Mouse (Mus musculus) kidney, postnatal 0 days (tissue): ENCODE data around the gene Pimreg. TPM values are rescaled to one million over a fixed set of nuclear protein-coding genes. Genes with fewer than 3 reads are reported as not detected.
A peak's percentile ranks its signal among the peaks of the same experiment; 100 is the strongest.

Experiments
- ATAC-seq: fragments of 200-750 bp; cut with Nextera tagmentation; replicated peaks from 2 replicates; pipeline ENCODE4 v1.8.0; 2017; ENCODE audit warnings: low read depth, moderate number of reproducible peaks, moderate TSS enrichment, moderate library complexity; ENCODE audit not compliant: low FRiP score
- DNase-seq: peaks from one replicate; pipeline ENCODE4 v3.0.0-alpha.2; 2016; ENCODE audit warnings: low spot score
- H3K27ac ChIP-seq: fragments of 300-500 bp; sonication (generic); 2 replicates; pipeline ENCODE4 v1.5.1; 2014; ENCODE audit warnings: mild to moderate bottlenecking
- H3K27me3 ChIP-seq: fragments of 300-500 bp; sonication (generic); 2 replicates; pipeline ENCODE4 v1.6.1; 2014; ENCODE audit warnings: low read length, mixed read lengths; ENCODE audit not compliant: insufficient read depth
- H3K36me3 ChIP-seq: fragments of 300-500 bp; sonication (generic); 2 replicates; pipeline ENCODE4 v1.6.1; 2014; ENCODE audit warnings: low read length, mixed read lengths; ENCODE audit not compliant: insufficient read depth
- H3K4me1 ChIP-seq: fragments of 300-500 bp; sonication (generic); replicated peaks from 2 replicates; pipeline ENCODE4 v1.6.1; 2014; ENCODE audit warnings: antibody characterized with exemption, low read length, mixed read lengths; ENCODE audit not compliant: insufficient read depth
- H3K4me2 ChIP-seq: fragments of 300-500 bp; sonication (generic); 2 replicates; pipeline ENCODE4 v1.6.1; 2014; ENCODE audit warnings: mild to moderate bottlenecking, low read length, moderate library complexity, mixed read lengths
- H3K4me3 ChIP-seq: fragments of 300-500 bp; sonication (generic); replicated peaks from 2 replicates; pipeline ENCODE4 v1.5.1; 2014; ENCODE audit warnings: low read depth, low read length
- H3K9ac ChIP-seq: fragments of 300-500 bp; sonication (generic); 2 replicates; pipeline ENCODE4 v1.6.1; 2014; ENCODE audit warnings: low read depth, low read length
- H3K9me3 ChIP-seq: fragments of 300-500 bp; sonication (generic); replicated peaks from 2 replicates; pipeline ENCODE4 v1.6.1; 2016; ENCODE audit warnings: low read length, inconsistent platforms, mixed read lengths
- CTCF ChIP-seq: IDR thresholded peaks from 2 replicates; pipeline ENCODE4 v1.5.1; 2016; ENCODE audit warnings: antibody characterized with exemption, low read depth, mild to moderate bottlenecking, moderate library complexity
- WGBS: fragments of 180-500 bp; shearing (Covaris S2); extraction: QIAGEN DNeasy Blood & Tissue Kit; methylation state at CpG from one replicate; pipeline ENCODE4 v1.1.7; 2014; 5-methylcytosine and 5-hydroxymethylcytosine counted together
- polyA plus RNA-seq: library from polyadenylated mRNA; unstranded; fragments of >200 nt; fragmentation: Nextera tagmentation; extraction: Ambion mirVana; gene quantifications from 2 replicates; pipeline ENCODE4 v1.2.1, GENCODE M21; 2015

The Pimreg gene
- polyA plus RNA-seq, 1 experiment from 2014 or later, result 58.1 TPM

DNA sequence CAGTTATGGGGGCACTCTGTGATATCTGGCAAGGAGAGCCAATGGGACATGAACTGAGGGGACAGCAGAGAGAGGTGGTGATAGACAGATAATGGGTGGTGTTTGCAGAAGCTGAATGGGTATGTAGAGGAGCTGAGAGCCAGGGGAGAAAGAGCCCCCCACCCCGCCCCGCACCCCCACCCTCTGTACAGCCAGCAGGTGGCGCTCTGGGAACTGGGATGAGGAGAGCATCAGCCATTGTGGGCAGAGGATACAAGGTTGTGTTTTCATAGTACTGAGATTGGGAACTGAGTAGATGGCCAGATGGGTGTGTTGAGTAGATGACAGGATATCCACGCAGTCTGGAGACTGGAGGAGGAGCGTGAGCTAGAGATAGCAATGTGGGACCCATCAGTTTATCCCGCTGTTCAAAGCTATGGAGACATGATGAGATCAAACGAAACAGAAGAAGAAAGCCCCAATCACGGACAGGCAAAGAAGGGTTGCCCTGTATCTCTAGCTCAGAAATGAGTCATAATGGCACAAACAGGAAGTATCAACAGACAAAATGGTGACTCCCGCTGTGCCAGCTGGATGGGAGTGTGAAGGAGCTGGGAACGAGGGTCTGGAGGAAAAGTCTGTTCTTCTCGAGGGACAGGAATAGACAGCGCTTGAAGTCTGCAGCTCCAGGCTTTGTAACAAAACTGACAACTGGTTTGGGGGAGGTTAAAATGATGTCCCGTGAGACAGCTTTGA lies 25.1 kb upstream of the Pimreg start:
- H3K4me3 ChIP-seq, result no peak overlapping the region
- TF ChIP-seq CTCF, result no peak
- no peaks in the 10 kb centered on the region for H3K9me3 ChIP-seq
- H3K36me3 ChIP-seq, result no peaks in the 10 kb centered on the region
- DNase-seq (no peak), ATAC-seq (no peak)
- no peak overlapping the region for H3K4me2 ChIP-seq
- H3K9ac ChIP-seq, result no peak overlapping the region
- H3K27me3 ChIP-seq, result no peaks in the 10 kb centered on the region
- WGBS, result 82% methylated on average over 13 of the region's 13 CpGs
- no peaks in the 10 kb centered on the region for H3K4me1 ChIP-seq
- H3K27ac ChIP-seq, result no peak overlapping the region

DNA sequence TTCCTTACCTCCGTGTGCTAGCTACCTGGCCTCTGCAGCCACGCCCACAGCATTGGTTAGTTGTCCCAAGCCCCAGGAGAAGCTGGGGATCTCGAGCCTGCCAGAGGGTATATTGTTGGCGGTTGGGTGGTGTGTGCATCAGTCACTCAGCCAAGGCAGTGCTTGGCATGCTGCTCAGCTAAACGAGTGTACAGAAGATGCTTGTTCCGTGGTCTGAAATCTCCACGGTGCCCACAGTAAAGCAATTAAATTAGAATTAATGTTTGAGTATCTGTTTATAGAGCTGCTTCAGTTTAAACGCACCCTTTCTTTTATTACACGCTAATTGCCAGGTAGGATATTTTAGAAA lies 24.6 kb upstream of the Pimreg start:
- Histone ChIP-seq H3K4me3 (no peak overlapping the region), H3K9me3 (no peaks in the 10 kb centered on the region), H3K36me3 (no peaks in the 10 kb centered on the region), H3K27ac (no peak overlapping the region), H3K4me2 (no peak overlapping the region), H3K9ac (no peak overlapping the region), H3K27me3 (no peaks in the 10 kb centered on the region), H3K4me1 (no peaks in the 10 kb centered on the region)
- ATAC-seq, result no peak
- TF ChIP-seq CTCF, result no peak
- no peak for DNase-seq
- WGBS, result 76% methylated on average over 9 of the region's 9 CpGs

DNA sequence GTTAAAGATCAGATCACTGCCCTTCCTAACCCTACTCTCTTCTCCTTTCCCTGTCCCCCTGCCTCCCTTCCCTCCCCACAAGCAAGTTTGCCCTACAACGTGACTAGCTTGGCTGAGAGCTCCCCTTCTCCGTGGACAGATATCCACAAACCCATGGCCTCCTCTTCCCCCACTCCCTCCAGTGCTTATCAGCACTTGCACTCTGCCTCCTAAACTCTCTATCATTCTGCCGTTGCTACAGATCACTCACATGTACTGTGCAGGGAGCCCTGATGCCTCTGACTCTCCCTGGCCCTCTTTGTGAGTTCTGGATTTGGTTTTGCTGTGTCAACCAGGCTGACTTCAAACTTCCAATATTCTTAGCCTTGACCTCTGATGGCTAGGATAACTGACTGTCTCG lies 20.8 kb upstream of the Pimreg start:
- Histone ChIP-seq H3K9ac (no peak overlapping the region), H3K36me3 (no peaks in the 10 kb centered on the region), H3K4me2 (no peak overlapping the region), H3K27me3 (no peaks in the 10 kb centered on the region), H3K4me3 (no peak overlapping the region), H3K9me3 (no peaks in the 10 kb centered on the region), H3K4me1 (no peaks in the 10 kb centered on the region), H3K27ac (no peak overlapping the region)
- ATAC-seq (no peak), DNase-seq (no peak)
- no peak for TF ChIP-seq CTCF
- 65% methylated on average over 4 of the region's 4 CpGs for WGBS

DNA sequence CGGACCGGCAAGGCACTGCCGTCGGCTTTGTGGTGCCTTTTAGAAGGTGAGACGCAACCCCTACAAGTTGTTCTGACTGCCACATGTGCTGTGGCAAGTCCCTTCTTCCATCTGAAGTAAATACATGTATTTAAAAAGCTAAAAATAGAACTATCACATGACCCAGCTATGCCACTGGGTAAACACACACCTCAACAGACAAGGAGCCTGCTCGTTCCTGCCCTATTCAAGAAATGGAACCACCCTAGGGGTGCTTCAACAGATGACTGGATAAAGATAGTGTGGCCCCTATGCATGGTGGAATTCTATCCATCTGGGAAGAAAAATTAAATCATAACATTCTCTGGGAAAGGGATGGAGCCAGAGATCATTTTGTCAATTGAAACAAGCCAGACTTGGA lies 19.0 kb upstream of the Pimreg start:
- ATAC-seq, result no peak
- no peak for TF ChIP-seq CTCF

DNA sequence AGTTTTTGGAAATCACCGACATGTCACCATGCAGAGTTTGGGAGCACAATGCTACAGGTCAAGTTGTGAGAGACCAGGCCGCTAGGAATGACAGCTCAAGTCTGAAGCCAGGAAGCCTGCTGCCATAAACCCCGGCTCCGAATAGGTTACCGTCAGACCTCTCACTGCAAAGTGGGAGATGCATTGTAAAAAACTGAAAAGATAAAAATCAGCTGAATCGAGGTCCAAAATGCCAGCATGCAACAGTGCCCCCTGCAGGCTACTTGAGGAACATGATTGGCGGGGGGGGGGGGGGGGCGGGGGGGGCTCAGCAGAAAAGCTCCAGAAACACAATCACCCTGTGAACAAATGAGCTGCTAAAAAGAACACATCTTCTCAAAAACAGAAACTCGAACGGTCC lies 18.3 kb upstream of the Pimreg start:
- DNase-seq (peak; percentile 45), ATAC-seq (no peak)
- H3K4me3 ChIP-seq, result no peak overlapping the region
- peak; percentile 64 for TF ChIP-seq CTCF
- no peak overlapping the region for H3K4me2 ChIP-seq
- H3K9ac ChIP-seq, result no peak overlapping the region
- no peaks in the 10 kb centered on the region for H3K27me3 ChIP-seq
- H3K27ac ChIP-seq, result no peak overlapping the region
- 21% methylated on average over 10 of the region's 10 CpGs for WGBS
- H3K9me3 ChIP-seq, result no peaks in the 10 kb centered on the region
- no peaks in the 10 kb centered on the region for H3K36me3 ChIP-seq
- no peaks in the 10 kb centered on the region for H3K4me1 ChIP-seq

More for the DNA sequence above, 19.0 kb upstream of the Pimreg start:
- Histone ChIP-seq H3K9me3 (no peaks in the 10 kb centered on the region), H3K9ac (no peak overlapping the region), H3K27me3 (no peaks in the 10 kb centered on the region), H3K4me3 (no peak overlapping the region), H3K36me3 (no peaks in the 10 kb centered on the region), H3K27ac (no peak overlapping the region), H3K4me2 (no peak overlapping the region), H3K4me1 (no peaks in the 10 kb centered on the region)
- WGBS, result 81% methylated on average over 6 of the region's 6 CpGs
- DNase-seq, result no peak

DNA sequence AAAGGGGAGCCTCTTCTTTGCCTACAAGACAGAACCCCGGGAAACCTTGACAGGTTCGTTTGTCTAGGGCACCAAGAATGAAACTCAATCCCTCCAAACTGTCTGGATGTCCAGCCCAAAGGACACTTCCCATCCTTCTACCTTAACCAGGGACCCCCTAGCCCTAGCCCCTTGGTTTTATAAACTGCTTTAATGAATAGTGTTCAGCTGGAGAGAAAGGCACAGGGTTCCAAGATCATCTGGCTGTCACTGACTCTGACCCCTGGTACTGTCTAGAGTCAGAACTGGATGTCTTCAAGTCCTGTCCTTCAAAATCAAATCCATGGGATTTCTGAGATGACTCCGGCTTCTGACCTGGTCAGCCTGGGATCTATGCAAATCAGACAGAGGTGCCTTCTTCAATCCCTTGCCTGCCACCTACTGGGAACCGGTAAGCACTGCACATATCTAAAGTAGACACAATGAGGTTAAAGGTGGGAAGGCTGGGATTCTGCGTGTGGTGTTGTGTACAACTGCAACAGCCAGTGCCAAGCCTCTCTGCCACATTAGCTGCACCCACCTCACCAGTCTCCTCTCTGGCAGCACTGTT lies 17.5 kb upstream of the Pimreg start:
- Histone ChIP-seq H3K4me1 (no peaks in the 10 kb centered on the region), H3K4me3 (no peak overlapping the region), H3K9me3 (no peaks in the 10 kb centered on the region), H3K27me3 (no peaks in the 10 kb centered on the region), H3K36me3 (no peaks in the 10 kb centered on the region), H3K9ac (no peak overlapping the region), H3K4me2 (no peak overlapping the region), H3K27ac (no peak overlapping the region)
- peak; percentile 49; the same call in 1 of the 2 replicates for ATAC-seq
- TF ChIP-seq CTCF, result peak; percentile 87
- 12% methylated on average over 5 of the region's 5 CpGs for WGBS
- peak; percentile 86 for DNase-seq

DNA sequence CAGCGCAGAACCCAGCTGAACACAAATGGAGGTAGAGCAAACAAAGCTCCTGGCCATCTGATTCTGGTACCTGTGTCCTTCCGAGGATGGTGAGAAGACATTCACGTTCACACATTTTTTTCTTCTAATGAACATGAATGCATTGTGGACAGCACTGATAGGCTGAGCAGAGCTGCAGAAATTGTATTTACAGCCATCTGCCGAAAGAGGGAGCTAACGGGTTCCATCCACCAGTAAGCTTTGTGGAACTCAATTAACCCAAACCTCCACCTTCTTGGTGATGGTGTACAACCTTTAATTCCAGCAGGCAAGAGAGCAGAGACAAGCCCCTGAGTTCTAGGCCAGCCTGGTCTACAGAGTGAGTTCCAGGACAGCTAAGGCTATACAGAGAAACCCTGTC lies 16.0 kb upstream of the Pimreg start:
- Histone ChIP-seq H3K9ac (no peak overlapping the region), H3K27me3 (no peaks in the 10 kb centered on the region), H3K4me3 (no peak overlapping the region), H3K4me2 (no peak overlapping the region), H3K9me3 (no peaks in the 10 kb centered on the region), H3K4me1 (no peaks in the 10 kb centered on the region), H3K27ac (no peak overlapping the region), H3K36me3 (no peaks in the 10 kb centered on the region)
- TF ChIP-seq CTCF, result peak; percentile 65
- ATAC-seq, result no peak
- WGBS, result 44% methylated on average over 5 of the region's 5 CpGs
- DNase-seq, result peak; percentile 65
